Mouse (Mus musculus) intestine, postnatal 0 days (tissue): ENCODE measurements around the gene Ginm1. TPM values are rescaled to one million over a fixed set of nuclear protein-coding genes. Genes with fewer than 3 reads are reported as not detected.

Experiments used
- ATAC-seq: fragments of 200-750 bp; cut with Nextera tagmentation; 2 replicates; pipeline ENCODE4 v1.8.0; 2017; ENCODE audit warnings: mild to moderate bottlenecking, moderate TSS enrichment, moderate library complexity
- H3K27ac ChIP-seq: fragments of 300-500 bp; sonication (generic); 2 replicates; pipeline ENCODE4 v1.5.1; 2014; ENCODE audit warnings: mild to moderate bottlenecking, low read depth, low read length, moderate library complexity
- H3K27me3 ChIP-seq: fragments of 300-500 bp; sonication (generic); replicated peaks from 2 replicates; pipeline ENCODE4 v1.6.1; 2014; ENCODE audit warnings: low read length, mixed read lengths; ENCODE audit not compliant: control insufficient read depth, insufficient read depth
- H3K36me3 ChIP-seq: fragments of 300-500 bp; sonication (generic); 2 replicates; pipeline ENCODE4 v1.6.1; 2014; ENCODE audit warnings: mild to moderate bottlenecking, moderate library complexity; ENCODE audit not compliant: control insufficient read depth, insufficient read depth
- H3K4me1 ChIP-seq: fragments of 300-500 bp; sonication (generic); replicated peaks from 2 replicates; pipeline ENCODE4 v1.6.1; 2014; ENCODE audit warnings: antibody characterized with exemption, low read length, mixed read lengths; ENCODE audit not compliant: control insufficient read depth, insufficient read depth
- H3K4me2 ChIP-seq: fragments of 300-500 bp; sonication (generic); replicated peaks from 2 replicates; pipeline ENCODE4 v1.6.1; 2014; ENCODE audit warnings: low read depth, mild to moderate bottlenecking, moderate library complexity
- H3K4me3 ChIP-seq: fragments of 300-500 bp; sonication (generic); 2 replicates; pipeline ENCODE4 v1.5.1; 2014; ENCODE audit warnings: low read depth, low read length
- H3K9ac ChIP-seq: fragments of 300-500 bp; sonication (generic); 2 replicates; pipeline ENCODE4 v1.6.1; 2014; ENCODE audit warnings: mild to moderate bottlenecking, low read depth, low read length
- H3K9me3 ChIP-seq: fragments of 300-500 bp; sonication (generic); 2 replicates; pipeline ENCODE4 v1.6.1; 2016; ENCODE audit warnings: mixed run types; ENCODE audit not compliant: control insufficient read depth
- CTCF ChIP-seq: sonication (generic); IDR thresholded peaks from 2 replicates; pipeline ENCODE4 v1.5.1; 2016; ENCODE audit warnings: low read depth, mild to moderate bottlenecking, control low read depth, antibody characterized with exemption, moderate library complexity
- WGBS: fragments of 180-500 bp; shearing (Covaris S2); extraction: QIAGEN DNeasy Blood & Tissue Kit; methylation state at CpG from one replicate; pipeline ENCODE4 v1.1.7; 2014; 5-methylcytosine and 5-hydroxymethylcytosine counted together
- polyA plus RNA-seq: library from polyadenylated mRNA; unstranded; fragments of >200 nt; fragmentation: Nextera tagmentation; extraction: Ambion mirVana; gene quantifications from 2 replicates; pipeline ENCODE4 v1.2.1, GENCODE M21; 2015

Ginm1 gene
- polyA plus RNA-seq, 1 experiment from 2014 or later: 91.9 TPM

- Histone ChIP-seq H3K27ac (no peak overlapping the region), H3K36me3 (peaks cover 3% of the 10 kb centered on the region; the same call in 1 of the 2 replicates), H3K4me3 (no peak overlapping the region), H3K4me1 (0 out of 2 replicates have a peak, but pooled peaks cover 4% of the 10 kb centered on the region), H3K27me3 (no peaks in the 10 kb centered on the region), H3K9me3 (no peaks in the 10 kb centered on the region), H3K9ac (no peak overlapping the region), H3K4me2 (no peak overlapping the region)
- peak; percentile 89 for ATAC-seq
- no peak for TF ChIP-seq CTCF
- 24% methylated on average over 2 of the region's 2 CpGs for WGBS
Observed at GRCm38 (mm10) chr10:7787319-7787718, 5.3 kb downstream of the Ginm1 start.

- H3K4me1 ChIP-seq: no peaks in the 10 kb centered on the region
- TF ChIP-seq CTCF: no peak
Observed at GRCm38 (mm10) chr10:7781214-7781613, 11.4 kb downstream of the Ginm1 start.

GRCm38 (mm10) chr10:7780238-7781176 lies 12.1 kb downstream of the Ginm1 start:
- H3K27me3 ChIP-seq: no peaks in the 10 kb centered on the region
- peak overlapping the region; percentile 100 for H3K4me3 ChIP-seq
- no peaks in the 10 kb centered on the region for H3K9me3 ChIP-seq
- H3K4me2 ChIP-seq: peak overlapping the region; percentile 83
- peak; percentile 95 for ATAC-seq
- peak overlapping the region; percentile 86 for H3K27ac ChIP-seq
- under 1% methylated on average over 59 of the region's 77 CpGs for WGBS
- H3K36me3 ChIP-seq: peaks cover 9% of the 10 kb centered on the region
- TF ChIP-seq CTCF: no peak
- H3K4me1 ChIP-seq: no peaks in the 10 kb centered on the region
- H3K9ac ChIP-seq: peak overlapping the region; percentile 87

More at GRCm38 (mm10) chr10:7781214-7781613, 11.4 kb downstream of the Ginm1 start:
- Histone ChIP-seq H3K27me3 (no peaks in the 10 kb centered on the region), H3K9ac (0 out of 2 replicates have a peak overlapping the region, but pooled peaks have one; percentile 87), H3K4me2 (peak overlapping the region; percentile 83), H3K9me3 (no peaks in the 10 kb centered on the region), H3K27ac (peak overlapping the region; percentile 35; the same call in 1 of the 2 replicates), H3K36me3 (peaks cover 8% of the 10 kb centered on the region; the same call in 1 of the 2 replicates), H3K4me3 (peak overlapping the region; percentile 100)
- WGBS: 51% methylated on average over 3 of the region's 3 CpGs
- 0 out of 2 replicates have a peak, but pooled peaks have one; percentile 7 for ATAC-seq

- TF ChIP-seq CTCF: no peak
- WGBS: 15% methylated on average over 7 of the region's 7 CpGs
- peak; percentile 1; the same call in 1 of the 2 replicates for ATAC-seq
- peak overlapping the region; percentile 100 for H3K4me3 ChIP-seq
- no peaks in the 10 kb centered on the region for H3K4me1 ChIP-seq
- H3K9ac ChIP-seq: peak overlapping the region; percentile 87
- peaks cover 15% of the 10 kb centered on the region for H3K36me3 ChIP-seq
- H3K9me3 ChIP-seq: no peaks in the 10 kb centered on the region
- no peaks in the 10 kb centered on the region for H3K27me3 ChIP-seq
- H3K4me2 ChIP-seq: peak overlapping the region; percentile 83
- no peak overlapping the region; the same call in 1 of the 2 replicates for H3K27ac ChIP-seq
Observed at GRCm38 (mm10) chr10:7779751-7780237, 12.8 kb downstream of the Ginm1 start.

GRCm38 (mm10) chr10:7778361-7778760 lies 14.3 kb downstream of the Ginm1 start:
- Histone ChIP-seq H3K9ac (no peak overlapping the region), H3K27ac (no peak overlapping the region), H3K9me3 (no peaks in the 10 kb centered on the region), H3K36me3 (peaks cover 25% of the 10 kb centered on the region), H3K27me3 (no peaks in the 10 kb centered on the region), H3K4me2 (no peak overlapping the region), H3K4me3 (no peak overlapping the region), H3K4me1 (no peaks in the 10 kb centered on the region)
- 87% methylated on average over 3 of the region's 3 CpGs for WGBS
- TF ChIP-seq CTCF: no peak
- ATAC-seq: no peak

GRCm38 (mm10) chr10:7775421-7775820 lies 17.2 kb downstream of the Ginm1 start:
- 90% methylated on average over 8 of the region's 8 CpGs for WGBS
- Histone ChIP-seq H3K4me3 (no peak overlapping the region), H3K9ac (no peak overlapping the region), H3K9me3 (no peaks in the 10 kb centered on the region), H3K4me1 (no peaks in the 10 kb centered on the region), H3K27me3 (no peaks in the 10 kb centered on the region), H3K36me3 (peaks cover 54% of the 10 kb centered on the region), H3K4me2 (no peak overlapping the region), H3K27ac (no peak overlapping the region)
- ATAC-seq: no peak
- TF ChIP-seq CTCF: no peak
